Mouse (Mus musculus) liver, embryonic 15.5 days (tissue): ENCODE measurements around the gene Rassf3. TPM values are rescaled to one million over a fixed set of nuclear protein-coding genes. Genes with fewer than 3 reads are reported as not detected.

Experiments used
- ATAC-seq: fragments of 200-750 bp; cut with Nextera tagmentation; 2 replicates; pipeline ENCODE4 v1.8.0; 2017; ENCODE audit warnings: moderate number of reproducible peaks, mild to moderate bottlenecking, moderate library complexity; ENCODE audit not compliant: insufficient read depth
- H3K27ac ChIP-seq: fragments of 300-500 bp; sonication (generic); replicated peaks from 2 replicates; pipeline ENCODE4 v1.5.1; 2015; ENCODE audit warnings: mild to moderate bottlenecking, inconsistent platforms
- H3K27me3 ChIP-seq: fragments of 300-500 bp; sonication (generic); 2 replicates; pipeline ENCODE4 v1.6.1; 2015; ENCODE audit warnings: mild to moderate bottlenecking, inconsistent platforms
- H3K36me3 ChIP-seq: fragments of 300-500 bp; sonication (generic); replicated peaks from 2 replicates; pipeline ENCODE4 v1.6.1; 2015; ENCODE audit warnings: moderate library complexity, mild to moderate bottlenecking, inconsistent platforms
- H3K4me1 ChIP-seq: fragments of 300-500 bp; sonication (generic); replicated peaks from 2 replicates; pipeline ENCODE4 v1.6.1; 2015; ENCODE audit warnings: inconsistent platforms
- H3K4me2 ChIP-seq: fragments of 300-500 bp; sonication (generic); 2 replicates; pipeline ENCODE4 v1.6.1; 2015; ENCODE audit warnings: moderate library complexity, mild to moderate bottlenecking, inconsistent platforms
- H3K4me3 ChIP-seq: fragments of 300-500 bp; sonication (generic); replicated peaks from 2 replicates; pipeline ENCODE4 v1.5.1; 2015; ENCODE audit warnings: mild to moderate bottlenecking, inconsistent platforms
- H3K9ac ChIP-seq: fragments of 300-500 bp; sonication (generic); 2 replicates; pipeline ENCODE4 v1.6.1; 2015; ENCODE audit warnings: moderate library complexity, mild to moderate bottlenecking, inconsistent platforms
- H3K9me3 ChIP-seq: fragments of 300-500 bp; sonication (generic); replicated peaks from 2 replicates; pipeline ENCODE4 v1.6.1; 2016; ENCODE audit warnings: inconsistent platforms
- WGBS: fragments of 180-500 bp; shearing (Covaris S2); methylation state at CpG from one replicate; pipeline ENCODE4 v1.1.7; 2015; ENCODE audit warnings: mixed read lengths; ENCODE audit not compliant: insufficient replicate concordance; 5-methylcytosine and 5-hydroxymethylcytosine counted together
- polyA plus RNA-seq: library from polyadenylated mRNA; unstranded; fragments of >200 nt; fragmentation: Nextera tagmentation; extraction: Ambion mirVana; gene quantifications from 2 replicates; pipeline ENCODE4 v1.2.1, GENCODE M21; 2015

The Rassf3 gene
- polyA plus RNA-seq, 1 experiment from 2014 or later: 11.3 TPM

GRCm38 (mm10) chr10:121401005-121401404 lies 75.1 kb downstream of the Rassf3 start:
- WGBS: 59% methylated on average over 7 of the region's 7 CpGs
- Histone ChIP-seq H3K27me3 (no peaks in the 10 kb centered on the region; the same call in 1 of the 2 replicates), H3K4me1 (no peaks in the 10 kb centered on the region), H3K27ac (no peak overlapping the region), H3K4me3 (no peak overlapping the region), H3K36me3 (peaks cover under 1% of the 10 kb centered on the region; the same call in 1 of the 2 replicates), H3K9ac (no peak overlapping the region), H3K9me3 (no peaks in the 10 kb centered on the region), H3K4me2 (no peak overlapping the region)
- ATAC-seq: no peak

DNA sequence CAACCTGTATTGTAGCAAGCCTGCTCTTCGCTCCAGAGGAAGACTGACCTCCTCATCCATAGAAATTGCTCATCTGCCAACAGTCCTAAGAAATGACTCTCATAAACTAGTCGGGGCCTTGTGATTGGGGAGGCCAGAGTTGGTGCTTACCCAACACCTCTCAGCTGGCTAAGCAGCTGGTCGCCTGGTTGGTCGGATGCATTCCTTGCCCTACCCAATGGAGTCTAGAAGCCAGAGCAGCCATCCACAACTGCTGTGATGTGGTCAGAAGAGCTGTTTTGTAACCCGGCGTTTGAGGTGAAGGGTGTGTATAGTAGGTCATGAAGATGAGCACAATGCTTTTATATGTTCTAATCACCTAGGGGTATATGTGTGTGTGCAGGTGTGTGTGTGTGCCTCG lies 77.5 kb downstream of the Rassf3 start:
- H3K9me3 ChIP-seq: no peaks in the 10 kb centered on the region
- 59% methylated on average over 7 of the region's 7 CpGs for WGBS

GRCm38 (mm10) chr10:121395542-121396176 lies 80.5 kb downstream of the Rassf3 start:
- no peak overlapping the region for H3K4me2 ChIP-seq
- no peak overlapping the region for H3K9ac ChIP-seq
- H3K36me3 ChIP-seq: peaks cover 50% of the 10 kb centered on the region
- H3K27me3 ChIP-seq: no peaks in the 10 kb centered on the region
- no peaks in the 10 kb centered on the region for H3K9me3 ChIP-seq
- WGBS: 80% methylated on average over 20 of the region's 20 CpGs
- no peak overlapping the region for H3K4me3 ChIP-seq
- ATAC-seq: no peak
- no peak overlapping the region for H3K27ac ChIP-seq
- H3K4me1 ChIP-seq: no peaks in the 10 kb centered on the region

More for the DNA sequence above, 77.5 kb downstream of the Rassf3 start:
- ATAC-seq: no peak
- Histone ChIP-seq H3K27me3 (no peaks in the 10 kb centered on the region), H3K27ac (no peak overlapping the region), H3K9ac (no peak overlapping the region), H3K36me3 (peaks cover 24% of the 10 kb centered on the region), H3K4me2 (no peak overlapping the region), H3K4me1 (no peaks in the 10 kb centered on the region), H3K4me3 (no peak overlapping the region)

DNA sequence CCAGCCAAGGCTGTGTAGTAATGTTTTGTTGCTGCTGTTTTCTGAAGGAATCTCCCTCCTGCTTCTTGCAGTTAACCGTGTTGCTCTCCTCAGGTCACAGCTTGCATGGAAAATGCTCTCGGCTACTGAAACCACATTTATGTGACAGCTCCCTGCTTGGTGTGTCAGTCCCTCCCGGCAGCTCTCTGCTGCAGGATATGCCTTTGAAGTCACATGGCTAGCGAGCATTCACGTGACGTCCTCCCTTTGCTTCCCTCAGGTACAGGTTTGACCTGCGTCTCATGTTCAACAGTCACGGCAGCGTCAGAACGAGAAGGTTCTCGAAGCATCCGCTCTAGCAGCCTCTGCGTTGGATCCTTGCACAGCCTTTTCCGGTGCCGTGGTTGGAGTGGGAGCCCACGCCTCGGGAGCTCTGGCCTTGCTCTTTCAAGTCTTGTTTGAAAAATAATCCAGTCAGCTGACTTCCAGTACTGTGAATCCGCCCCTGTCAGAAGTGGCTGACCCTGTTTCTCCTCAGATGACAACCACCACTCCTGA lies 81.3 kb downstream of the Rassf3 start:
- H3K4me1 ChIP-seq: no peaks in the 10 kb centered on the region
- H3K9me3 ChIP-seq: no peaks in the 10 kb centered on the region
- no peak overlapping the region for H3K27ac ChIP-seq
- 82% methylated on average over 18 of the region's 18 CpGs for WGBS
- H3K4me2 ChIP-seq: no peak overlapping the region
- H3K36me3 ChIP-seq: peaks cover 58% of the 10 kb centered on the region
- H3K4me3 ChIP-seq: no peak overlapping the region
- H3K9ac ChIP-seq: no peak overlapping the region
- ATAC-seq: no peak
- no peaks in the 10 kb centered on the region for H3K27me3 ChIP-seq

DNA sequence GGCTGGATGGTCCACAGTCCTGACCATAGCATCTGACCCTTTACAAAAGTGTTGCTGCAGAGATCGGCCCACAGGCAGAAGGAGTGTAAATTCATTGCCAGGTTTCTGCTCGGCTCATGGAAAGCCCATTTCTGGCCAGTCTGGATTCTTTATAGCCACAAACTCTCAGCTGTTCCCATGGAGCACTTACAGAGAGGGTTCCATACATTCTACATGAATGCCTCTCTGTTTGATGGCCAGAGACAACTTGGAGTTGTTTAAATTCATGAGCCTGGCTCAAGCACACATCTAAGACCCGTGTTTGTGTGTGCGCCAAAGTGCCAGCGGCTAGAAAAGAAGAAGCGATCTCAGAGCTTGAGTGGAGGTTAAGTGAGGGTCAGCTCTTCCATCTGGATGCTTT lies 81.9 kb downstream of the Rassf3 start:
- WGBS: 72% methylated on average over 6 of the region's 6 CpGs
- peaks cover 62% of the 10 kb centered on the region for H3K36me3 ChIP-seq
- H3K27ac ChIP-seq: no peak overlapping the region

GRCm38 (mm10) chr10:121391901-121392300 lies 84.2 kb downstream of the Rassf3 start:
- Histone ChIP-seq H3K4me1 (no peaks in the 10 kb centered on the region), H3K4me3 (no peak overlapping the region), H3K27me3 (no peaks in the 10 kb centered on the region), H3K36me3 (peaks cover 84% of the 10 kb centered on the region), H3K9me3 (no peaks in the 10 kb centered on the region), H3K9ac (no peak overlapping the region), H3K4me2 (no peak overlapping the region), H3K27ac (no peak overlapping the region)
- 78% methylated on average over 8 of the region's 8 CpGs for whole genome bisulfite sequencing
- ATAC-seq: no peak

More for the DNA sequence above, 81.9 kb downstream of the Rassf3 start:
- no peak overlapping the region for H3K4me3 ChIP-seq
- no peak for ATAC-seq
- H3K9ac ChIP-seq: no peak overlapping the region
- no peaks in the 10 kb centered on the region for H3K4me1 ChIP-seq
- no peaks in the 10 kb centered on the region for H3K27me3 ChIP-seq
- H3K4me2 ChIP-seq: no peak overlapping the region
- H3K9me3 ChIP-seq: no peaks in the 10 kb centered on the region

GRCm38 (mm10) chr10:121390602-121391001 lies 85.5 kb downstream of the Rassf3 start:
- Histone ChIP-seq H3K4me1 (no peaks in the 10 kb centered on the region), H3K4me3 (no peak overlapping the region), H3K36me3 (peaks cover 81% of the 10 kb centered on the region), H3K27me3 (no peaks in the 10 kb centered on the region), H3K9ac (no peak overlapping the region), H3K27ac (no peak overlapping the region), H3K9me3 (no peaks in the 10 kb centered on the region), H3K4me2 (no peak overlapping the region)
- no peak for ATAC-seq
- WGBS: 74% methylated on average over 10 of the region's 10 CpGs

GRCm38 (mm10) chr10:121386347-121386746 lies 89.8 kb downstream of the Rassf3 start:
- Histone ChIP-seq H3K27ac (no peak overlapping the region), H3K9me3 (no peaks in the 10 kb centered on the region), H3K36me3 (peaks cover 75% of the 10 kb centered on the region), H3K9ac (no peak overlapping the region), H3K27me3 (no peaks in the 10 kb centered on the region), H3K4me1 (no peaks in the 10 kb centered on the region), H3K4me2 (no peak overlapping the region), H3K4me3 (no peak overlapping the region)
- 66% methylated on average over 9 of the region's 9 CpGs for WGBS
- ATAC-seq: no peak

- no peaks in the 10 kb centered on the region for H3K9me3 ChIP-seq
- H3K4me2 ChIP-seq: no peak overlapping the region
- no peak overlapping the region for H3K4me3 ChIP-seq
- H3K27ac ChIP-seq: no peak overlapping the region
- H3K27me3 ChIP-seq: no peaks in the 10 kb centered on the region
- H3K36me3 ChIP-seq: peaks cover 75% of the 10 kb centered on the region
- ATAC-seq: no peak
- H3K4me1 ChIP-seq: no peaks in the 10 kb centered on the region
- 86% methylated on average over 6 of the region's 6 CpGs for WGBS
- H3K9ac ChIP-seq: no peak overlapping the region
Measured at GRCm38 (mm10) chr10:121385695-121386094, 90.5 kb downstream of the Rassf3 start.

GRCm38 (mm10) chr10:121384710-121385109 lies 91.4 kb downstream of the Rassf3 start:
- H3K4me1 ChIP-seq: no peaks in the 10 kb centered on the region
- H3K4me2 ChIP-seq: no peak overlapping the region
- no peak overlapping the region for H3K27ac ChIP-seq
- 84% methylated on average over 13 of the region's 13 CpGs for WGBS
- H3K36me3 ChIP-seq: peaks cover 73% of the 10 kb centered on the region
- no peaks in the 10 kb centered on the region for H3K9me3 ChIP-seq
- no peak for ATAC-seq
- no peak overlapping the region for H3K4me3 ChIP-seq
- no peak overlapping the region for H3K9ac ChIP-seq
- no peaks in the 10 kb centered on the region for H3K27me3 ChIP-seq

DNA sequence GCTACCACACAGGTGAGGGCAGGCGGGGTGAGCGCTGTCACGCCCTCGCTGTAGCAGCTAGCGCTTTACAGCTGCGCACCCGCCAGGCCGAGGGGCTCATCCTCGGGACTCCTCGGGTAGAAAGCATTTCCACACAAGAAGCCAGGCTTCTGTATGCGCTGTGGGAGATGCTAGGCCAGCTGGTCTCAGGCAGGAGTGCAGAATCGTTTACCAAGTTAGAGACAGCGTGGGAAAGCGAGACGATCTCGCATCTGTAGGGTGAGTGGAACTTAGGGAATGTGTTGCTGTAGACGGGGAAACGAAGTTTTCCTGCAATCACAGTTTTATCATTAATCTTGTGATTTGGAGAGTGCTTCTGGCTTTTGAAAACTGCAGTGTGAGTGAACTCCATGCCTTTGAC lies 94.9 kb downstream of the Rassf3 start:
- peaks cover 77% of the 10 kb centered on the region for H3K36me3 ChIP-seq

DNA sequence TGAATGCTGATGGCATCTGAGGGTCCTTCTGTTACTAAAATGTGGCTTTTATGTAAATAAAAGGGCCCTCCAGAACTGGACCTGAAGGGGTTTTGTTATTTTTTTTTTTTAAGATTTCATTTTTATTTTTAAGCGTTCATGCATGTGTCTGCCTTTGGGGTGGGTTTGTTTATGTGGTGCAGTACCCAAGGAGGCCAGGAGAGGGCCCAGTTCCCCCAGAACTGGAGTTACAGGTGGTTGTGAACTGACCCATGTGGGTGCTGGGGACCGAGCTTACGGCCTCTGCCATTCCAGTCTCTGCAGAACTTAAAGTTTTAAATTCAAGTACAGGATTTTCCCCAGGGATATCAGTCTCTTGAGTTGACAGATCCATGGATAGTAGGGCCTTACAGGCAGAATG lies 96.8 kb downstream of the Rassf3 start:
- no peak overlapping the region for H3K4me2 ChIP-seq
- H3K4me3 ChIP-seq: no peak overlapping the region
- H3K27me3 ChIP-seq: no peaks in the 10 kb centered on the region
- ATAC-seq: no peak
- H3K36me3 ChIP-seq: peaks cover 77% of the 10 kb centered on the region
- no peak overlapping the region for H3K27ac ChIP-seq
- WGBS: 79% methylated on average over 3 of the region's 3 CpGs
- peaks cover 15% of the 10 kb centered on the region for H3K4me1 ChIP-seq
- H3K9me3 ChIP-seq: no peaks in the 10 kb centered on the region
- no peak overlapping the region for H3K9ac ChIP-seq

More for the DNA sequence above, 94.9 kb downstream of the Rassf3 start:
- H3K9me3 ChIP-seq: no peaks in the 10 kb centered on the region
- H3K9ac ChIP-seq: no peak overlapping the region
- no peak overlapping the region for H3K4me2 ChIP-seq
- H3K4me3 ChIP-seq: no peak overlapping the region
- no peak overlapping the region for H3K27ac ChIP-seq
- 86% methylated on average over 18 of the region's 18 CpGs for WGBS
- no peaks in the 10 kb centered on the region for H3K27me3 ChIP-seq
- no peaks in the 10 kb centered on the region for H3K4me1 ChIP-seq
- ATAC-seq: no peak
